Mouse (Mus musculus): Measurements from ENCODE around the gene Abca7.

Gene Abca7

DNA sequence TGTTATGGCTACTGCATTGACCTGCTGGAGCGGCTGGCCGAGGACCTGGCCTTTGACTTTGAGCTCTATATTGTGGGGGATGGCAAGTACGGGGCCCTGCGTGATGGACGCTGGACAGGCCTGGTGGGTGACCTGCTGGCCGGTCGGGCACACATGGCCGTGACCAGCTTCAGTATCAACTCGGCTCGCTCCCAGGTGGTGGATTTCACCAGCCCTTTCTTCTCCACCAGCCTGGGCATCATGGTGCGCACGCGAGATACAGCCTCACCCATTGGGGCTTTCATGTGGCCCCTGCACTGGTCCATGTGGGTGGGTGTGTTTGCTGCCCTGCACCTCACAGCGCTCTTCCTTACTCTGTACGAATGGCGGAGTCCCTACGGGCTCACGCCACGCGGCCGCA lies 22.2 kb upstream of the Abca7 start:
- DNase-seq (ENCODE audit: low read depth, low spot score) = no peak

DNA sequence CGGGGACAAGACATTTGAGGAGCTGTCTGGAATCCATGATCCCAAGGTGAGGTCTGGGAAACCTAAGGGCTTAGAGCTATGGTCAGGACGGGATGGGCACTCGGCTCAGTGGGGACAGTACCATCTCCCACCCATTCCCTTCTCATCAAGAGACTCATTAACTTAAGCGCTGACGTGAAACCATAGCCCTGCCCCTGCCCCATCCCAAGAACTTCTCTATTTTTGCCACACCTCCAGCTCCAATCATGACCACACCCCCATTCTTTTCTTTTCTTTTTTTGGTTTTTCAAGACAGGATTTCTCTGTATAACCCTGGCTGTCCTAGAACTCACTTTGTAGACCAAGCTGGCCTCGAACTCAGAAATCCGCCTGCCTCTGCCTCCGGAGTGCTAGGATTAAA lies 21.6 kb upstream of the Abca7 start:
- DNase-seq (ENCODE audit: low read depth, low spot score) = no peak

DNA sequence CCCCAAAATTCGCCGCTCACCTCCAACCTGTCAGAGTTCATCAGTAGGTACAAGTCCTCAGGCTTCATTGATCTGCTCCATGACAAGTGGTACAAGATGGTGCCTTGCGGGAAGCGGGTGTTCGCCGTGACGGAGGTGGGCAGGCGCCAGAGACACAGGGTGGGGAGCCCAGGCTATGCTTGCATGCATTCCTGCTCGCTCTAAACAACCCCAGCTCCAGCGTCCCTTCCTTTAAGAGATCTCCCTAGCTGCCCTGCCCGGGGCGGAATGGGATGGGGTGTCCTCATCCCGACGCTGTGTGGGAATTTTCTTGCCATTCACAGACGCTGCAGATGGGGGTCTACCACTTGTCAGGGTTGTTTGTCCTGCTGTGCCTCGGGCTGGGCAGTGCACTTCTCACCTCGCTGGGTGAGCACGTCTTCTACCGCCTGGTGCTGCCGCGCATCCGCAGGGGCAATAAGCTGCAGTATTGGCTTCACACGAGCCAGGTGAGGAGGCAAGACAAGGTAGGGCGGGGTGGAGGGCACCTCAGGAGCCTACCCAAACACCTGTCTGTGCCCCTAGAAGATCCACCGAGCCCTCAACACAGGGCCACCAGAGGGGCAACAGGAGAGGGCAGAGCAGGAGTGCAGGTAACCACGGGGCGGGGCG lies 20.1 kb upstream of the Abca7 start:
- DNase-seq (ENCODE audit: low read depth, low spot score) = no peak

DNA sequence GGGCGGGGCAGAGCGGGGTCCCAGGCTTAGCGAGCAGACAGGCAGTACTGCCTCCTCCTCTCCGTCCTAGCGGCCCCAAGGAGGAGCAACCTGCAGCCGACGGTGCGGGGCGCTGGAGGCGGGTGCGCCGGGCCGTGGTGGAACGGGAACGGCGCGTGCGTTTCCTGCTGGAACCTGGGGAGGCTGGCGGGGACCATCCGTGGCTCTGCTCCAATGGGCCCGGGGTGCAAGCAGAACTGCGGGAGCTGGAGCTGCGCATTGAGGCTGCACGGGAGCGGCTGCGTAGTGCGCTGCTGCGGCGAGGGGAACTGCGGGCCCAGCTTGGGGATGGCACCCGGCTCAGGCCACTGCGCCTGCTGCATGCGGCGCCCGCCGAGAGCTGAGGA lies 19.6 kb upstream of the Abca7 start:
- DNase-seq (ENCODE audit: low read depth, low spot score) = no peak

DNA sequence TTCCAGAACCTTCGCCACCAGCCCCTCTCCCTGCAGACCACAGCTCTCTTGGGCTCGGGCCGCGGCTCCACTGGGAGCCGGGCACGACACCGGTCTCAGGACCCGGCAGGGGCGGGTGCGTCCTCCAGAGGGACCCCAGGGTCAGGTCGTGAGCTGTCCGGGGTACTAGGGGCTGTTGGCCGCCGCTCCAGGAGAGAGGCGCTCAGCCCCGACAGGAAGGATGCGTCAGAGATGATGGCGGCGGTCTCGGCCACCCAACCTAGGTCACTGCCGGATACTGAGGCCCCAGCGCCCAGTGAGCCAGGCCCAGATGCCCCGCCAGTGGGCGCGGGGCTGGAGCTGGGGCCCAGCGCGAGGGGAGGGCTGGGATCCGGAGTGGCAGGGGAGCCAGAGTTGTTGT lies 19.0 kb upstream of the Abca7 start:
- no peak for DNase-seq (ENCODE audit: low read depth, low spot score)

DNA sequence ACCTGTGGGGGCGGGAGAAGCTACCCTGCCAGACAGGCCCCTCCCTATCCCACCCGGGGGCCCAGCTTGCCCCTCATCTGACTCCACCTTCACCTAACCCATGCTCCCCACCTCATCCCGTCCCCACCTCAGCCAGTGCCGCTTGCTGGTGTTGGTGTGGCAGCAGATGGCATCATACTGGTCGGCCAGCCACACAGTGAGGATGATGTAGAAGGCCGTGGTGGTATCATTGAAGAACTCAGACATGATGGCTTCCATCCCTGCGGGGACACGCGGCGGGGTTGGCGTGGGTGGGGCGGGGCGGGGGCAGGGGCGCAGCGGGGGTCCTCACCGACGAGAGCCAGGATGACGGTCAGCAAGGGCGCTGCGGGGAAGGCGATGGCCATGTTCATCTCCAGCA lies 18.2 kb upstream of the Abca7 start:
- no peak for DNase-seq (ENCODE audit: low read depth, low spot score)

DNA sequence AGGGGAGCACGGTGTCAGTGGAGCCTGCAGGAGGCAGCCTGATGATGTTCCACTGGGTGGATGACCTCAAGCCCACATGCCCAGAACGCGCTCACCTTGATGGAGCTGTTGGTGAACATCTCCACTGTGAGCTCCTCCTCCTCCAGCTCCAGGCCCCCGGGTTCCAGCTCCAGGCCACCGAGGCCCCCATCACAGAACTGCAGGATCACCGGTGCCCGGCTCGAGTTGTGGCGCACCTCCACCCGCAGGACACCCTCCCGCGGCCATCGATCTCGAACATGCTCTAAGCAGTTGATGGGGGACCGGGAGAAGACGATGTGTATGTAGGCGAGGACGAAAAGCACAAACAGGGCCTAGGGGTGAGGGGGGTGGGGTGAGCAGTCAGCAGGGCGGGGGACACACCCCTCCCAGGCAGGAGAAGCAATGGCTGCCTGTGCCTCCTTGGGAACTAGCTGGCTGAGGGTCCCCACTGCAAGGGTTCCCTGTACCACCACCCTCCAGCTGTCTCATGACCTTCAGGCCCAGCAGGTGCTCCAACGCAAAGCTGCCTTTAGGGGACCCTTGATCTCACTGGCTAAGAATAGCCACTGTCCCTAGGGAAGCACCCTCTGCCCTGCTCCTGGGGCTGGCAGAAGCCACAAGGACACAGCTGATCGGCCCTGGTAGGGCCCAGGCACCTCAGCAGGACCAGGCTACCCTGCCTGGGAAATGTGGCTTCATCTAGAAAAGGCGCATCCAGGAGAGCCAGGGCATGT lies 16.7 kb upstream of the Abca7 start:
- DNase-seq (ENCODE audit: low read depth, low spot score) = no peak

DNA sequence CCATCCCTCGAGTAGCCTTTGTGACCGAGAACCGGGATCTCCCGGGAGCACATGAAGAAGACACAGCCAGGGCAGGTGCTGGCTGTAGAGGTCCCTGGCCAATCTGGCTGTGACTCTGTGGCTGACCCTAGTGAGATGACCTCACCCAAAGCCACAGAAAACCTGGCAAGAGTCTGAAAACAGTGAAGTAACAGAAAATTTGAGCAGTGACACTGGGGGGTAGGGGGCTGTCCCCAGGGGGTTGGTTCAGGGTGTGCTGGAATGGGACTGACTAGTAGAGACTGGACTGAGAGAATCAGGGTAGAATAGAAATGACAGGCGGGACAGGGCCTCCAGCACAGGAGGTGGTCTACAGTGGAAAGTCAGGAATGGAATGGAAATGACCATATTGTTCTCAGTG lies 13.1 kb upstream of the Abca7 start:
- DNase-seq (ENCODE audit: low read depth, low spot score) = no peak

DNA sequence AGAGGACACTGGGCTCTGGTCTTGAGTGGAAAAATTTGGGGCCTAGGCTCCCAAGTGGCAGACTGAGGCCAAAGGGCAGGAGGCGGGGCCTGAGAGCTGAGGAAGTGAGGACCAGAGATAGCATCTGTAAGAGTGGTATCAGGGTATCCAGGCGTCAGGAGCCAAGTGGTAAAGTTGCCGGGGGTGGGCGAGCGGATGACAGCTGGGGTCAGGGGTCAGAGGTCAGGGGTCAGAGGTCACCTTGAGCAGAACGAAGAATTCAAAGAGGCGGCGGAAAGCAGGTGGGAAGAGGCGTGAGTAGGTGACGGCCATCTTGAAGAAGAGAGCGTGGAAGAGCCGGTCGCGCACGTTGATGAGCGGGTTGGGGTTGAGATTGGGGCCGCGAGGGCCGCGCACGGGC lies 12.6 kb upstream of the Abca7 start:
- peak; percentile 71 for DNase-seq (ENCODE audit: low read depth, low spot score)

DNA sequence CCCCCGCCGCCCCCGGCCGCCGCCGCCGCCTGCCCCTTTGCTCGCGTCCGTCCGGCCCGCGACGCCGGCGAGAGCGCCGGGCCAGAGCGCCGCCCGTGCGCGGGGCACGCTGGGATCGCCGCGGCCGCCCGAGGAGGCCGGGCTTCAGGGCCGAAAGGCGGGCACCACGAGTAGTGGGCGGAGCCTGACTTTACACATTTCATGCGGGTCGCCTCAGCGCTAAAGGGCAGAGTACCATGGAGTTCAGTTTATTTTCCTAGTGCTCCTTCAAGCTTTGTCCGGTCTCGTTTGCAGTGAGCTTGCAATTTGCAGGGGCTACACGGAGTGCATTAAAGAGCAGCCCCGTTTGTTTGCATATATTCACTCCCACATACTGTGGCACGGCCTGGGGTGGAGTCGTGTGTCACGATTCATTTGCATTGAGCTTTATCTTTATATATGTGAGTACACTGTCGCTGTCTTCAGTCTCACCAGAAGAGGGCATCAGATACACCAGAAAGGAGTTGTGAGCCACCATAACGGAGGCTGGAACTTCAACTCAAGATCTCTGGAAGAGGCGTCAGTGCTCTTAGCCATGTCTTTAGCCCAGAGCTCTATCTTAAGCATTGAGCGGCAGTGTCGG lies 12.0 kb upstream of the Abca7 start, which contains the start of gene Tmem259:
Gene Tmem259 (minus strand): TSS at position 136 of the 622 bp plus-strand sequence.
- peak; percentile 94 for DNase-seq (ENCODE audit: low read depth, low spot score)

DNA sequence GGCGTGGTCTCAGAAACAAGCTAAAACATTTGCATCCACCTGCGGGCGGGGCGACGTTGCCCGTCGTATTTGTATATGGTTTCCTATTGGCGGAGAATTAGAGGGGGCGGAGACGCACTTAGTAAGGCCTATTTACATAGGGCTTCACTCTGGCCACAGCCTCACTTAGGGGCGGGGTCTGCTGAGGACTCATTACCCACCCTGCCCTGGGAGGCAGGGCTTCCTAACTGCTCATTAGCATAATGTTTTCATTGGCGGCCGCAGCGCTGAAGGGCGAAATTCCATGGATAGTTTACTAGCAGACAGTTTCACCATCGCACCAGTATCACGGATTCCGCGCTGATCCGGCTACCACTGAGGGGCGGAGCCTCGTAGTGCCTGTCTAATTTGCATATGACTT lies 11.4 kb upstream of the Abca7 start:
- DNase-seq (ENCODE audit: low read depth, low spot score) = peak; percentile 100

DNA sequence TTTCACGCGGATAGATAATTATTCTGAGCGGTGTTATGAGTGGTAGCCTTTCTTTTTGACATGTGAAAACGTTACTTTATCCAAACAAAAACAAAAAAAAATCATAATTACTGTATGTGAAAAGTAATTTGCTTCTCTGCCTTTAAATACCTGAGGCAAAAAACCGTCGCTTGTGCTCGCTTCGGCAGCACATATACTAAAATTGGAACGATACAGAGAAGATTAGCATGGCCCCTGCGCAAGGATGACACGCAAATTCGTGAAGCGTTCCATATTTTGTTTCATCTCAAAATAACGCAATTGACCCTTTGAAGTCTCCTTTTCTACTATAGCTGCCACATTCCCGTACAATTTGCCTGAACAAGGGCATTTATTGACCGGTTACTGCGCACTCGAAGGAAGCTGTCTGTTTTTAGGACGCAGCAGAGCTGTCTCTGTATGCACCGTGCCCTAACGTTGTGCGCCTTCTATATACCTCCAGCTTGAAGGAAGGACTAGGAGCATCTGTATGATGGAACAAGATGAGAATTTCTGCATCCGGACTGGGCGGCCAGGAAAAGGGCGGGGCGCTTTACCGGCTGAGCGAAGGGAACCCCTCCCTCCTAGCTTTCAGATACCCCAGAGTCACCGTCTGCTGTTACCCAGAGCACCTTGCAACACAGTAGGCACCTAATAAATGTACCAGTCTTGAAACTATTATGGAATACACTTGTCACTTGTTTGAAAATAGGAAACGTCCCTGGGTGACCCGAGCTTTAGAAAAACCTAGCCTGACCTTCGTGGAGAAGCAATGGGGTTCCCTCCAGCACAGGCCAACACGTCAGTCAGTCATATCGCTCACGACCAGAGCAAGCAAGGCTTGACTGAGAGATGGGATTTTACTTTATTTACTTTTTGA lies 10.7 kb upstream of the Abca7 start:
- peak; percentile 92 for DNase-seq (ENCODE audit: low read depth, low spot score)

DNA sequence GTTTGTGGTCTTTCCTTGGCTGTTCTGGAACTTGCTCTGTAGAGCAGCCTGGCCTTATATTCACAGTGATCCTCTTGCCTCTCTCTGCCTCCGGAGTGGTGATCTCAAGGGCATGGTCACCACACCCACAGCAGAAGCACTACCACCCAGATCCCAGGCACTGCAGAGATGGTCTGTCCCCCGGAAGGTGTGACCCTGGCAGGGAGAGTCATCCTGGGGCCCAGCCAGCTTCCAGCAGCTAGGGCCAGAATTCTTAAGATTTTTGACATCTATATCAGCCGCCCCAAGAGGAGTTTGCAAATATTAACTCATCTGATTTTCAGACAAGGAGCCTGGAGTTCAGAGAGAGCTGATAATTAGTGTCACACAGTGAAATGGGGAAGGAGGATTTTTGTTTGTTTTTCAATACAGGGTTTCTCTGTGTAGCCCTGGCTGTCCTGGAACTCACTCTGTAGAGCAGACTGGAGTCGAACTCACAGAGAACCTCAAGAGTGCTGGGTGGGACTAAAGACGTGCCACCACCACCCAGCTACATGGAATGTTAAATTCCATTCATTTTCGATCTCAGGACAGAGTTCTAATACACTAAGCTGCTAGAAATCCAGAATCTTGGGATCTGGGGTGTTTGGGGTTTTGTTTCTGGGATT lies 9.9 kb upstream of the Abca7 start:
- DNase-seq (ENCODE audit: low read depth, low spot score) = peak; percentile 27

DNA sequence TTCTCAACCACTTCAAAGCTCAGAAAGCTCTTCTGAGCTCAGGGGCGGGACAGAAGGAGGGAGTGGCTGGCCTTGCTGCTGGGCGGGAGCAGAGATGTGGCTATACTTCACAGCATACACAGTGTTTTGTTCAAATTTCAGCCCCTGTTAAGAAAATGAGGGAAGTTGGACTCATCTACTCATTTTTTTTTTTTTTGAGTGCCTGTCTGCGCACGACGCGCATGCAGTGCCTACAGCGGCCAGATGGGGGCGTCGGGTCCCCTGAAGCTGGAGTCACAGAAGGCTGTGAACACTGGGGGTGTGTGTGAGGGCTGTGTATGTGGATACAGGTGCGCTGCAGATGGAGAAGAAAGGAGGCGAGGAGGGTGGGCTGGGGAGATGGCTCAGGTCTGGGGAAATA lies 9.3 kb upstream of the Abca7 start:
- DNase-seq (ENCODE audit: low read depth, low spot score) = peak; percentile 90

DNA sequence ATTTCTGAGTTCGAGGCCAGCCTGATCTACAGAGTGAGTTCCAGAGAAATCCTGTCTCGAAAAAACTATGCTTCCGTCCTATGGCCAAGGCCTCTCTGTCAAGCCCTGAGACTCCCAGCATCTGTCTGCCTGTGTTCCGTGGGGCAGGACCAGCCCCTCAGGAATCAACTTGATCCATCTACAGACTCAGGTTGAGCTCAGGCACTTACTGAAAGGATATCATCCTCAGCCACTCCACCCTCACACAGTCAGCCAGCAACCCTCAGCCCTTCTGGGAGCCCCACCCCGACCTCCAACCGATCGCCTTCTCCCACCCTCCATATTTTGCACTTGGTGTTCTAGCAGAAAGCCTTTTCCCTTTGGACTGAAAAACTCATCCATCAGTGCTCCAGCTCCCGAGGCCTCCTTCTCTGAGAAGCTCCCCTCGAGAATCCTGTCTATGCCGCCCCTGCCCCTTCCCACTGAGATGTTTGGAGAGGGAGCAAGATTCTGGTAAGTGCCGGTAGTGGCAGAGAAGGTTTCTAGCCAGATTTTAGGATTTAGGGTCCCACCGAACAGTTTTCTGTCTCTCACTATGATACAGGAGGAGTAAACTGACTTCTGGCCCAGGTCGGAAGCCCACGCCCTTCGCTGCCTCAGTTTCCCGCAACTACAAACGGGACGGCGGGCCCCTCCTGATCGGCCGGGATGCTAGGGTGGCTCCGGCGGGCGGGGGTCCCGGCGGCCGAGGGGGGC lies 8.4 kb upstream of the Abca7 start:
- DNase-seq (ENCODE audit: low read depth, low spot score) = no peak

DNA sequence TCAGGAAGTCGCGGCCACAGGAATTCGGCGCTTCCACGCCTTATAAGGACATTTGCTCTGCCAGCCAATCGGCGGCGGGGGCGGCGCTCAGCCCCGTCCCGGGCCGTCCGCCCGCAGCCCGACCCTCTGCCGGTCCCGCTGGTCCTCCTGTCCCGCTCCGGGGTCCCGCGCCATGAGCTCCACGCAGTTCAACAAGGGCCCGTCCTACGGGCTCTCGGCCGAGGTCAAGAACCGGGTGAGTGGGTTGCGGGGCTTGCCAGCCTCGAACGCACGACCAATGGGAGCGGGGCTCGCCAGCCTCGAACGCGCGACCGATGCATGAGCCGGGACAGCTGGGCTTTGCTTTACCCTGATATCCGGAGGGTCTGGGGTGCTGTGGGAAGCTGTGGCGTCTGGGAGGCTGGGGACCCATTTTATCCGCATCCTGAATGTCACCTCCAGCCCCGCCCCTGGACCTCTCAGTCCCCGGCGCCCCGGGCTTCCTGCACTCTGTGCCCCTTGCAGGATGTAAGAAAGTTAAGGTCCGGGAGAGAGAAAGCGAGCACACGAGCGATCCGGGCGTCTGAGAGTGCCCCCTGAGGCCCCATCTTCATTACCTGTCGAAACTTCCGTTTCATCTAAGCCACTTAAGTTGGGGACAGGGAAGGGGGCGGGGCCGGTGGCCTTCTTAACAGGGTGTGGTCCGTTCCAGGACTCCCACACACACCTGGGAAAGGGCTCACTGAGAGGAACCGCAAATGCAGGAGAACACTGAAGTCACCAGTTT lies 7.6 kb upstream of the Abca7 start, which contains the start of gene Cnn2:
Gene Cnn2 (plus strand): TSS at position 79 of the 766 bp plus-strand sequence.
- DNase-seq (ENCODE audit: low read depth, low spot score) = no peak

DNA sequence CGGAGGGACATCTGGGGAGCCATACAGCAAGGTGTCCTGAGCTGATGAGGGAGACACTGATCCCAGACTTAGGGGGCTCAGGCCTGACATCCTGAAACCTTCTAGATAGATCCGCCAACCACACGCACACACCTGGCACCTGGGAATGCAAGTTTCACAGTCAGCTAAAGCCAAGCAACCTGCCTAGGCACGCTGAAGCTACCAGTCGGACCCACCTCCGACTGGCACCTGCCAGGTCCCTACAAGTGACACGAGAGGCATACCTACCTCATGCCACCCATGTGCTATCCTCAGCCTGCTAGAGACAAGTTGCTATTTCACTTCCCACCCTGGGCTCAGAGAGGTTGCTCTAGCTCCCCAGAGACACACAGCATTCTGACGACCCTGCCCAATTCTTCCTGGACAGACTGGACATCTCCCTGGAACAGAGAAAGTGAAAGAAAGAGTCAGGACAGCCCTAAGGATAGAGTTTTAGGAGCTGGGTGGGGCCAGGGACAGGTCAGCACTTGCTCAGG lies 7.0 kb upstream of the Abca7 start:
- DNase-seq (ENCODE audit: low read depth, low spot score) = no peak

DNA sequence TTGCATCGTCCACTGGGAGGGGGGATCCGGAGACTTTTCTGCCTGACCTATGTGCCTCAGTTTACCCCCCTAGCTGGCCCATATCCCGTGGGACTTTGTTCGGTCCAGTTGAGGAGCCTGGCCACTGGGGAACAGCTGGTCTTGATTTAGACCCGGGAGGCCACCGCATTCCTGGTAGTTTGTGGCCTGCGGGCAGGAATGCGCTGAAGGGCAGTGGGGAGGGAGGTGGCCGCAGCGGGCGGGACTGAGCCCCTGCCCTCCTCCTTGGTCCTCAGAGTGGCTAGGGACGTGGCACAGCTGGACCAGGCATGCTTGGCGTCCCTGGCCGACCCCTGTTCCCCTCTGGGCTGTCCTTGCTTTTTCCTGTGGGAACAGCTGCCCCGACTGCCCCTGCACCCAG lies 6.4 kb upstream of the Abca7 start:
- DNase-seq (ENCODE audit: low read depth, low spot score) = no peak

DNA sequence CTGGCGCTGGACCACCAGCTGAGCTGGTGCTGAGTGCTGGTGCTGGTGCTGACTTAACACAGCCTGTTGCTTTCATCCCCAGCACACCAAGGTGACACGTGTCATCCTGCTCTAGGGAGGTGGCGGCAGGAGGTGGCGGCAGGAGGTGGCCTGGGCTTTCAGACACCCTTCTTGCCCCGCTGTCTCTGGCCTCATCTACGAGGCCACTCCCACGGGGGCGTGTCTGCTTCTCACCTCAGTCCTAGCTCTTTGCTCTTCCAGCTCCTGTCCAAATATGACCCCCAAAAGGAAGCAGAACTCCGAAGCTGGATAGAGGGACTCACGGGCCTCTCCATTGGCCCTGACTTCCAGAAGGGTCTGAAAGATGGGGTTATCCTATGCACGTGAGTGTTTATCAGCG lies 5.2 kb upstream of the Abca7 start:
- no peak for DNase-seq (ENCODE audit: low read depth, low spot score)

DNA sequence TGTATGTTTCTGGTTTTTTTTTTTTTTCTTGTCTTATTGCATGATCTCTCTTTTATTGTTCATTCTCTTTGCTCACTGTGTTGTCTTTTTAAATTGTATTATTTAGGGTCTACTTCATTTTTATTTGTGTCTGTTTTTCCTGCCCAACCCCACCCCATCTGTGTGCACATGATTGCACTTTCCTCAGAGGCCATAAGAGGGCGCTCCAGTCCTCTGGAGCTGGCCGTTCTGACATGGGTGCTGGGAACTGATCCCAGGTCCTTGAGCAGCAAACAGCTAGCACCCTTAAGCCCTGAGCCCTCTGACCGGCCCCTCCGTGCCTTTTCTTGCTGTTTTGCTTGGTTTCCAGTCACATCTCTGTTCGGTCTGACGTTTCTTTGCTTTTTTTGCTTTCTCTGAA lies 4.7 kb upstream of the Abca7 start:
- DNase-seq (ENCODE audit: low read depth, low spot score) = no peak
